Mouse (Mus musculus) hindbrain, embryonic 10.5 days (tissue): ENCODE results near the gene Nrk. TPM values are rescaled to one million over a fixed set of nuclear protein-coding genes. Genes with fewer than 3 reads are reported as not detected.

ENCODE experiments used
- DNase-seq: peaks from one replicate; pipeline ENCODE4 v3.0.0-alpha.2; 2017; ENCODE audit warnings: low spot score
- H3K27ac ChIP-seq: fragments of 300-500 bp; sonication (generic); 2 replicates; pipeline ENCODE4 v1.5.1; 2016; ENCODE audit warnings: mild to moderate bottlenecking, moderate library complexity
- H3K27me3 ChIP-seq: fragments of 300-500 bp; sonication (generic); 2 replicates; pipeline ENCODE4 v1.6.1; 2016; ENCODE audit warnings: mild to moderate bottlenecking; ENCODE audit not compliant: poor library complexity, insufficient read depth, severe bottlenecking
- H3K36me3 ChIP-seq: fragments of 300-500 bp; sonication (generic); 2 replicates; pipeline ENCODE4 v1.6.1; 2016; ENCODE audit warnings: mild to moderate bottlenecking, moderate library complexity
- H3K4me1 ChIP-seq: fragments of 300-500 bp; sonication (generic); replicated peaks from 2 replicates; pipeline ENCODE4 v1.6.1; 2016; ENCODE audit warnings: mild to moderate bottlenecking
- H3K4me3 ChIP-seq: fragments of 300-500 bp; sonication (generic); 2 replicates; pipeline ENCODE4 v1.5.1; 2016; ENCODE audit warnings: mild to moderate bottlenecking, moderate library complexity
- H3K9me3 ChIP-seq: fragments of 300-500 bp; sonication (generic); 2 replicates; pipeline ENCODE4 v1.6.1; 2016; ENCODE audit warnings: mild to moderate bottlenecking, moderate library complexity
- WGBS: fragments of 180-500 bp; shearing (Covaris S2); methylation state at CpG from one replicate; pipeline ENCODE4 v1.1.7; 2016; 5-methylcytosine and 5-hydroxymethylcytosine counted together
- polyA plus RNA-seq: library from polyadenylated mRNA; unstranded; fragments of >200 nt; fragmentation: Nextera tagmentation; extraction: Ambion mirVana; gene quantifications from 2 replicates; pipeline ENCODE4 v1.2.1, GENCODE M21; 2016

The Nrk gene
- 1.2 and 2.2 TPM in 2 replicates for polyA plus RNA-seq

- Histone ChIP-seq H3K27me3 (peaks cover 46% of the 10 kb centered on the region), H3K4me3 (peak within 1 kb of the TSS; percentile 56), H3K36me3 (no peaks in the 10 kb centered on the region), H3K4me1 (no peaks in the 10 kb centered on the region; the same call in 1 of the 2 replicates), H3K9me3 (no peaks in the 10 kb centered on the region), H3K27ac (peak within 1 kb of the TSS; percentile 59; the same call in 1 of the 2 replicates)
- DNase-seq = peak; percentile 14
- WGBS = 22% methylated on average over 51 of the region's 55 CpGs
Observed at GRCm38 (mm10) chrX:138914041-138914776, at the start of gene Nrk. Gene Nrk (plus strand): TSS chrX:138914430.

- Histone ChIP-seq H3K36me3 (no peaks in the 10 kb centered on the region), H3K9me3 (no peaks in the 10 kb centered on the region), H3K27ac (no peak overlapping the region), H3K27me3 (peaks cover 46% of the 10 kb centered on the region), H3K4me1 (no peaks in the 10 kb centered on the region; the same call in 1 of the 2 replicates), H3K4me3 (peak overlapping the region; percentile 56)
- WGBS = 21% methylated on average over 8 of the region's 8 CpGs
- DNase-seq = peak; percentile 17
Observed at GRCm38 (mm10) chrX:138913366-138913765, 864 bp upstream of the Nrk start.

- WGBS = 40% methylated on average over 12 of the region's 12 CpGs
- no peaks in the 10 kb centered on the region for H3K9me3 ChIP-seq
- H3K4me1 ChIP-seq = no peaks in the 10 kb centered on the region; the same call in 1 of the 2 replicates
- H3K36me3 ChIP-seq = no peaks in the 10 kb centered on the region
- no peak for DNase-seq
- H3K27me3 ChIP-seq = peaks cover 46% of the 10 kb centered on the region
- no peak overlapping the region for H3K27ac ChIP-seq
- H3K4me3 ChIP-seq = peak overlapping the region; percentile 56
Observed at GRCm38 (mm10) chrX:138914777-138915114, 516 bp downstream of the Nrk start.

DNA sequence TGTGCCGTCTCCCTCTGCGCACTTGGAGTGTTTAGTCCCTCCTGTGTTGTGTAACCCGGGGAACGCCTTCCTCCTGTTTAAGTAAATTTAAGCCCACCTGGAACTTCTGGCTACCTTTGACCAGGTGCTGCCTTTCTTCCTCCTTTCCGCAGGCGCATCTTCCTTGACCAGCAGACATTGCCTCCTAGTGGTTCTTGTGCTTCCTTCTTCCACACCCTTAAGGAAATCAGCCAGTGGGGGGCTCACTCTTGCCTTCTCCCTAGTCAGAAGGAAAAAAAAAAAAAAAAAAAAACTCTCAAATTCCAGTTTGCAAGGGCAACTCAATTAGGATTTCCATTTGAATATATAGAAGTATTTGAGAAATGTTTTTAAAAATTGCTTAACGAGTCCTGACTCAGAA is 4.8 kb downstream of the Nrk start:
- H3K4me3 ChIP-seq = no peak overlapping the region
- DNase-seq = no peak
- WGBS = 51% methylated on average over 7 of the region's 7 CpGs
- no peaks in the 10 kb centered on the region for H3K4me1 ChIP-seq
- H3K36me3 ChIP-seq = no peaks in the 10 kb centered on the region
- H3K27ac ChIP-seq = no peak overlapping the region
- H3K27me3 ChIP-seq = peaks cover 19% of the 10 kb centered on the region
- H3K9me3 ChIP-seq = no peaks in the 10 kb centered on the region

DNA sequence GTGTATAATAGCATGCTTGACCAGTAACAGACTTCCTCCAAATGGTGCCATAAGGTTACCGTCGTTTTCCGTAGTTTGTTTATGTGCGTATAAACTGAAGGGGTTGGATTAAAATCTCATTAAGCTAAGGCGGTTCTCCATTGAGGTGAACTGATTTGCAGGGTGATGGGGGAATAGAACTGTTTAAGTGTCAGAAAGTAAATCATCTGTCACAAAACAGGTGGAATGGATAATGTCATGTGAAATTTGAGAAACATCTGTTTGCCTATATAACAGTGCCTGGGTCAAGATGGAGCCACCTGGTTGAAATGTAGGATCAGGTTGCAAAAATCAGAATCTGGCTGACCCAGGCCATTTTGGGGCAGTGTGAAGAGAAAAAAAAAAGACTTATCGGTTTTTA is 29.7 kb downstream of the Nrk start:
- DNase-seq = no peak
- Histone ChIP-seq H3K36me3 (no peaks in the 10 kb centered on the region), H3K4me3 (no peak overlapping the region), H3K27me3 (peaks cover 27% of the 10 kb centered on the region), H3K9me3 (no peaks in the 10 kb centered on the region), H3K4me1 (no peaks in the 10 kb centered on the region), H3K27ac (no peak overlapping the region)
- 96% methylated on average over 6 of the region's 6 CpGs for WGBS

DNA sequence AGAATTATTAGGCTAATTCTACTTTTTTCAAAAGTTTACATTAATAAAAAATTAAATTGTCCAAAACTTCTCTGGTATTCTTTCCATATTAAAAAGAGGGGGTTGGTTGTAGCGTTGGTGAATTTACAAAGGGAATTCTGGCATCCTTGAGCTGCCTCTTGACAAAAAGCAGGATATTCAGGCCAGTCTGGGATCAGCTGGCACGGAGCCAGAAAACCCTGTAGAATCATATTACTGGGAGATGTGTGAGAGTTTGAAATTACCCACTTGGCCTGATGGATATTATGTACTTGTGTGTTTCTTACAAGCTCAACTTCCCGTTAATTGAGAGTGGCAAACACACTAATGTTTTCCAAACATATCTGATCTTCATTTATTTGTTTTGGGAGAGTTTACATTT is 46.5 kb downstream of the Nrk start:
- no peak overlapping the region for H3K27ac ChIP-seq
- WGBS = 68% methylated on average over 3 of the region's 3 CpGs
- H3K9me3 ChIP-seq = no peaks in the 10 kb centered on the region
- DNase-seq = no peak
- H3K36me3 ChIP-seq = no peaks in the 10 kb centered on the region
- H3K4me1 ChIP-seq = no peaks in the 10 kb centered on the region
- no peaks in the 10 kb centered on the region; the same call in 1 of the 2 replicates for H3K27me3 ChIP-seq
- no peak overlapping the region for H3K4me3 ChIP-seq

GRCm38 (mm10) chrX:138978501-138978900 is 64.3 kb downstream of the Nrk start:
- Histone ChIP-seq H3K9me3 (no peaks in the 10 kb centered on the region), H3K36me3 (no peaks in the 10 kb centered on the region), H3K4me3 (no peak overlapping the region), H3K27me3 (no peaks in the 10 kb centered on the region; the same call in 1 of the 2 replicates), H3K4me1 (no peaks in the 10 kb centered on the region), H3K27ac (no peak overlapping the region)
- no peak for DNase-seq
- WGBS = 82% methylated on average over 3 of the region's 3 CpGs

DNA sequence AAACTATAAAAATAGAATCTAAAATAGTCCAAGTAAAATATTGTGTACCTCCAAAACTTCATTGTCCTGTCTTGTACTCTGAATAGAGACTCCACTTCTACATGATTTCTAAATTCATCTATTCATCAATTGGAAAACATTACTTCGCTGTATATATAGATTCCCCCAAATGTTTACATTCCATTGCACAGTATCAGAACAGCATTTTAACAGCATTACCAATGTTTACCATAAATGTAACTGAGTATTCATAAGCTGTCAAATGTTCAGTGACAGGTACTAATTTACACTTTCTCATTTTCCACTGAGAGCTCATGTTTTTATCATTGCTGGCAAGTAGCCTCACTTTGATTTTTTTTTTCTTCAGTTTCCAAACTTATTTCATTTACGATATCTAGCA is 65.0 kb downstream of the Nrk start:
- Histone ChIP-seq H3K9me3 (no peaks in the 10 kb centered on the region), H3K27ac (no peak overlapping the region), H3K27me3 (no peaks in the 10 kb centered on the region; the same call in 1 of the 2 replicates), H3K4me3 (no peak overlapping the region), H3K36me3 (no peaks in the 10 kb centered on the region), H3K4me1 (no peaks in the 10 kb centered on the region)
- DNase-seq = no peak
- WGBS = 96% methylated on average over 2 of the region's 2 CpGs

DNA sequence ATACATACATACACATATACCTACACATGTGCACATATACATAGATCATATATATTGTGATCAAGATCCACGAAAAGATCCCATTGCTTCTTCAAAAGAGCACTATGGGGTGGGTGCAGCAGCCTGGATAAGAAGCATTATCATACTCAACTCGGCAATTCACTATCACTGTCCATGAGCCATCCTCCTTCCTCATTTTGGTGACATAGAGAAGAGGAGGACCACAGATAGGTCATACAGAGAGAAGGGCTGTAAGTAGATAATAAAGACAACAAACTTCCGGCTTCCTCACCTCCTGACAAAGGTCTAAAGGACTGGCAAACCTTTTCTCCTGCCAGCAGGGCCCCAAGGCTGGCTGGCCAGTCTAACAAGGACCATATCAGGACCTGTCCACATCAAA is 100.3 kb downstream of the Nrk start:
- Histone ChIP-seq H3K9me3 (no peaks in the 10 kb centered on the region), H3K36me3 (no peaks in the 10 kb centered on the region), H3K4me1 (no peaks in the 10 kb centered on the region), H3K27me3 (peaks cover 11% of the 10 kb centered on the region; the same call in 1 of the 2 replicates), H3K4me3 (no peak overlapping the region), H3K27ac (no peak overlapping the region)
- 61% methylated on average over 3 of the region's 3 CpGs for WGBS
- no peak for DNase-seq

- no peak for DNase-seq
- 74% methylated on average over 1 of the region's 1 CpGs for WGBS
- Histone ChIP-seq H3K4me1 (no peaks in the 10 kb centered on the region), H3K36me3 (no peaks in the 10 kb centered on the region), H3K4me3 (no peak overlapping the region), H3K9me3 (no peaks in the 10 kb centered on the region), H3K27ac (no peak overlapping the region), H3K27me3 (peaks cover 7% of the 10 kb centered on the region; the same call in 1 of the 2 replicates)
Observed at GRCm38 (mm10) chrX:139016540-139016939, 102.3 kb downstream of the Nrk start.

DNA sequence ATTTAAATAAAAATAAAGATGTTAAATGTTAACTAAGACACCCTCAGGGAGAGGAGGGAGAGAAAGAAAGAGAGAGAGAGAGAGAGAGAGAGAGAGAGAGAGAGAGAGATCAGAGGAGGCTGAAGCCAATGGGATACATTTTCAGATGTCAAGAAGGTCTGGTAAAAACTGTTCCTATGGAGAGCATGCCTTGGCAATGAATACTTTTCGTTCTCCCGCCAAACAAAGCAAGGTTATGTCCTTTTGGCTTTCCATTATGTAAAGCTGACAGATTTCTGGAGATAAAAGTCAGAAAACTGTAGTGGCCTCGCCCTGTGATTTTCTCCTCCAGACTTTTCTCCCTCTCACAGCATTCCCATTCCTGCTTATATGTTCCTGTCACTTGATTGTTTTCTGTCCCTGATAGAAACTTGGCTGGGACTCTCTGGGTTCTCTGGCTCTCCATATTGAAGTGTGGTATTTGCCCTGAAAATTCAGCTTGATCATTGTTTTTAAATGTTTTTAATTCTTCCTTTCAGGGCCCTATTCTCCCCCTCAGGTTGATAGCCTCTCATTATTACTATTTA is 112.4 kb downstream of the Nrk start:
- H3K36me3 ChIP-seq = no peaks in the 10 kb centered on the region
- no peak overlapping the region for H3K27ac ChIP-seq
- no peak for DNase-seq
- H3K27me3 ChIP-seq = peaks cover 11% of the 10 kb centered on the region; the same call in 1 of the 2 replicates
- H3K9me3 ChIP-seq = no peaks in the 10 kb centered on the region
- no peaks in the 10 kb centered on the region for H3K4me1 ChIP-seq
- H3K4me3 ChIP-seq = no peak overlapping the region
- 56% methylated on average over 3 of the region's 3 CpGs for WGBS

DNA sequence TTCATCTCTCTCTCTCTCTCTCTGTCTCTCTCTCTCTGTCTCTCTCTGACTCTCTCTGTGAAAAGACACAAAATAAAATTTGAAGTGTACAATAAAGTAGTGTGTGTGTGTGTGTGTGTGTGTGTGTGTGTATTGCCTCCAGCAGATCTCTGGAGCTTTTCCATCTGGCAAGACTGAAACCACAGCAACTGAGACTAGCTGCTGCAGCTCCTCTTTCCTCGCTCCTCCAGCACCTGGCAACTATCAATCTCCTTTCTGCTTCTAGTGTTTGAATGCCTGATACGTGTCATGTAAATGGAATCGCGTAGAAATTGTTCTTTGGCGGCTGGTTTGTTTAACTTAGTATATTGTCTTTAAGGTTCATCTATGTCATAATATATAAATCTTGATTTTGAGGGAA is 113.1 kb downstream of the Nrk start:
- Histone ChIP-seq H3K4me1 (no peaks in the 10 kb centered on the region), H3K36me3 (no peaks in the 10 kb centered on the region), H3K27ac (no peak overlapping the region), H3K27me3 (peaks cover 11% of the 10 kb centered on the region; the same call in 1 of the 2 replicates), H3K9me3 (no peaks in the 10 kb centered on the region), H3K4me3 (no peak overlapping the region)
- DNase-seq = no peak
- 83% methylated on average over 5 of the region's 5 CpGs for WGBS

DNA sequence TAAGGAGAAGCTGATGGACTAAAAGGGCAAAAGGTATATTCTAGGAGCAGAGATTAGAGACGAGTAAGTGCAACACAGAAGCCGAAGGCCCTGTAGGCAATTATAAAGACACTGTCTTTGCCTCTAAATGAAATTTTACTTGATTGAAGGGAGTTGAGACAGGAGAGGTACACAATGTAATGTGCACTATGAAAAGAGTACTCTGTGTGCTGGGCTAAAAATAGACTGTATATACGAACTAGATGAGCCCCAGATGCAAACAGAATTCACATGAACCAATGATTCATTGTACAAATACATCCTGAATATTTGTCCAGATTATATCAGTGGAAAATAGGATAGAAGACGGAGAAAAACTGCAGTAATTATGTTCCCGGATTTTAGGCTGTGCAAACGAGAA is 113.7 kb downstream of the Nrk start:
- 78% methylated on average over 6 of the region's 6 CpGs for WGBS
- peaks cover 11% of the 10 kb centered on the region; the same call in 1 of the 2 replicates for H3K27me3 ChIP-seq
- DNase-seq = no peak

More for the DNA sequence above, 113.7 kb downstream of the Nrk start:
- H3K27ac ChIP-seq = no peak overlapping the region
- no peaks in the 10 kb centered on the region for H3K9me3 ChIP-seq
- no peak overlapping the region for H3K4me3 ChIP-seq
- H3K36me3 ChIP-seq = no peaks in the 10 kb centered on the region
- H3K4me1 ChIP-seq = no peaks in the 10 kb centered on the region
